Mouse (Mus musculus): ENCODE measurements at regions not wholly inside any gene's neighbourhood (a gene's known extent, or its start where the extent isn't known, plus 50 kb on each side); places are given as distances from the start of the nearest gene placed in this dataset.
A peak's percentile ranks its signal among the peaks of the same experiment; 100 is the strongest.

DNA sequence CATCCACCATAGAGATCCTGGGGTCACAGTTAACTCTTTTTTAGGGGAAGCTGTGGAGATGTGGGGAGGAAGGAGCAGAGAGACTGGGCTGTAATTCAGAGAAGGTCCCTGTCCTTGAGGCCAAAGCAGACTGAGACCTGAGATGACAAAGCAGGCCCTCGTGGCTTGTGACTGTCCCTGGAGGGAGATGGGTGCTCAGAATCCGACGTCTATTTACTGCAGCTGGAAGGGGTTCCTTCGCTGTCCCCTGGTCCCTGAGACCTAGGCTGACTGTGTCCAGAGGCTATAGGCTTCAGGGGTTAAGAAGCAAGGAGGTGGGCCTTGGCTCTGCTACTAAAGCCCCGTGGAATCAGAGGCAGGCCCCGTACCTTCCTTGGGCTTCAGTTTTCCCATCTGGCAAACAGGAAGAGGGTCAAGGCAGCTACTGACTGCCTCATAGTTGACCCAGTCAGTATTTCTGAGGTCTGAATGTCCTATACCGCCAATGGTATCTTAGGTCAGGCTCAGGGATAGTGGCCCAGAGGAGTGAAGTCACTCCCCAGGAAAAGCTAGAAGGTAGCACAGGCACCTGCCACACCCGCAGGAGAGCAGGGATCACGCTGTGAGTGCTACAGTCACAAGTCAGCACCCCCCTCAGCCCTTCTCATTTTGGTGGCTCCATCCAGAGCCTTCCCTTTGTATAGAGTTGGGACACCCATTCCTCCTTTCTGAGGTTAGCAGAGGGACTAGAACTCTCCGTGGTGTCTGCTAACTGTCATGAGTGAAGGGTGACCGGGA lies 65.2 kb downstream of the Cstad start:
- H3K9ac ChIP-seq (ENCODE audit: low read depth, low read length) = peak overlapping the region; percentile 69; the same call in 1 of the 2 replicates
- H3K4me1 ChIP-seq (ENCODE audit: control insufficient read depth, insufficient read depth, low read length) = peaks cover 40% of the 10 kb centered on the region
- WGBS = 34% methylated on average over 11 of the region's 11 CpGs
- ATAC-seq (ENCODE audit: low read depth) (no peak), DNase-seq (ENCODE audit: low spot score) (no peak)
- H3K4me3 ChIP-seq (ENCODE audit: low read depth, low read length) = no peak overlapping the region
- no peaks in the 10 kb centered on the region for H3K9me3 ChIP-seq (ENCODE audit: control insufficient read depth, low read length)
- H3K27ac ChIP-seq (replicated peaks; ENCODE audit: low read depth, low read length) = peak overlapping the region; percentile 99
- H3K36me3 ChIP-seq (ENCODE audit: control insufficient read depth, insufficient read depth, low read length) = no peaks in the 10 kb centered on the region
- no peak overlapping the region for H3K4me2 ChIP-seq (ENCODE audit: low read depth, low read length)
- no peaks in the 10 kb centered on the region for H3K27me3 ChIP-seq (replicated peaks; ENCODE audit: control insufficient read depth, insufficient read depth, low read length)

DNA sequence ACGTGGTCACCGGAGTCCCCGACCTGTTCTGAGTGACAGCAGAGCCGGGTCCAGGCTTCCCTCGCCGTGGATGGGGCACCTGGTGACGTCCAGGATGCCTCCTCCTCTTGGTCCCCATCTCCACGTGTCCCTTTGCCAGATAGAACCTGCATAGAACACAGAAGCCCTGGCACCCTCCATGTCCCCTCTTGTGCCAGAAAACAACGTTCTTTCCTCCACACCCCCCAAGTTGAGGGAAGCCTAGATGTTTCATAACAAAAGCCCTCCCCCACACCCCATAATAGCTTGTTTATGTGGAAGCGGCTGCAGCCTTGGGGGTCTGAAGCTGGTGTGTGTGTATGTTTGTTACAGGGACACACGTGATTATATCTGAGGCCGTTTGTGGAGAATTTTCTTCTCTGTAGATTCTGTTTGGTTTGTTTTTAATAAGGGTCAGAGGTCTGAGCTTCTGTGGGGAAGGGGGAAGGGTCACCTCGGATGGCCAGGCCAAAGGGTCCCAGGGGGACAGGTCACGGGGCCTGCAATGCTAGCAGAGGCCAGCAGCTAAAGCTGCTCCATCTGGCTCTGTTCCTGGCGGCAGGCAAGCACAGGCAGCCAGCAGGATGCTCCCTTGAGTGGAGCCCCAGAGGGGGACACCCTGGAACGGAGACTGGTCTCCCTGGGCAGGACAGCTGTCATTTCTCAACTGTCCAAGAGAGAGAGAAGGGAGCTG lies 64.2 kb downstream of the Cstad start:
- WGBS = 3% methylated on average over 16 of the region's 16 CpGs
- no peaks in the 10 kb centered on the region for H3K36me3 ChIP-seq (ENCODE audit: control insufficient read depth, insufficient read depth, low read length)
- DNase-seq (ENCODE audit: low spot score) = peak; percentile 91
- no peaks in the 10 kb centered on the region for H3K27me3 ChIP-seq (replicated peaks; ENCODE audit: control insufficient read depth, insufficient read depth, low read length)
- H3K9ac ChIP-seq (ENCODE audit: low read depth, low read length) = peak overlapping the region; percentile 69
- peak overlapping the region; percentile 48 for H3K4me3 ChIP-seq (ENCODE audit: low read depth, low read length)
- H3K4me2 ChIP-seq (ENCODE audit: low read depth, low read length) = peak overlapping the region; percentile 94
- no peaks in the 10 kb centered on the region for H3K9me3 ChIP-seq (ENCODE audit: control insufficient read depth, low read length)
- peak; percentile 48; the same call in 1 of the 2 replicates for ATAC-seq (ENCODE audit: low read depth)
- H3K4me1 ChIP-seq (ENCODE audit: control insufficient read depth, insufficient read depth, low read length) = peaks cover 40% of the 10 kb centered on the region
- H3K27ac ChIP-seq (replicated peaks; ENCODE audit: low read depth, low read length) = peak overlapping the region; percentile 99

Small RNAs in the stretch of these regions (microRNA-seq; reads per million reads assigned to microRNA genes)
- gene Mir3089 (ENCODE audit: borderline number of aligned reads) = 0.50 reads per million
